Mouse (Mus musculus) stomach, postnatal 0 days (tissue): Measurements from ENCODE around the gene Emx1.

ENCODE experiments used
- CTCF ChIP-seq: IDR thresholded peaks from 2 replicates; pipeline ENCODE4 v1.5.1; 2016; ENCODE audit warnings: antibody characterized with exemption, low read depth, mild to moderate bottlenecking, moderate library complexity
- EP300 ChIP-seq: optimal IDR thresholded peaks from 2 replicates; pipeline ENCODE3; 2016; ENCODE audit warnings: antibody characterized with exemption

DNA sequence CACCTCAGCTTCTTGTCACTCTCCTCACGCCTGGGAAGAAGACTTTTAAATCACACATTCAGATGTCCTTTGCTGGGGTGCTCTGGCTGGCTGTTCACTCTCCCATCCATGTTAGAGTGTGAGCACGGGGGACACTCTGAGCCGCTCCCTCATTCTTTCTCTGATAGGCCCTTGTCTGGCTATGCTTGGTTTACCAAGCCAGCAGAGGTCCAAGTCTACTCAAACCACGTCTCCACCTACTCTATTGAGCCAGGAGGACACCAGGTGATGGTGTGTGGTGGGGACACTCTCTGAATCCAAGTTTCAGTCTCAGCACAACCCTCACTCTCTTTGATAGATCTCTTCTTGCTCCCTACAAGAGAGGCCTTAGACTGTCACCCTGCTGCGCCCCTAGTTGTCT lies 20.1 kb downstream of the Emx1 start:
- TF ChIP-seq EP300 (no peak), CTCF (no peak)
